Mouse (Mus musculus) G1E (cell line): ENCODE data around the gene Vamp8.

Source experiments
- CTCF ChIP-seq: IDR thresholded peaks from 2 replicates; pipeline ENCODE4 v1.5.1; 2012; ENCODE audit warnings: low read depth, low read length, inconsistent platforms, mixed read lengths
- GATA1 ChIP-seq: IDR thresholded peaks from 2 replicates; pipeline ENCODE4 v1.6.1; 2012; ENCODE audit warnings: borderline replicate concordance, low read length, inconsistent platforms, mixed read lengths
- GATA2 ChIP-seq: IDR thresholded peaks from 2 replicates; pipeline ENCODE4 v1.6.1; 2012; ENCODE audit warnings: low read depth, low read length, inconsistent platforms, borderline replicate concordance
- POLR2AphosphoS5 ChIP-seq: IDR thresholded peaks from 2 replicates; pipeline ENCODE4 v1.6.1; 2012; ENCODE audit warnings: low read depth, low read length, inconsistent platforms; ENCODE audit not compliant: insufficient replicate concordance

DNA sequence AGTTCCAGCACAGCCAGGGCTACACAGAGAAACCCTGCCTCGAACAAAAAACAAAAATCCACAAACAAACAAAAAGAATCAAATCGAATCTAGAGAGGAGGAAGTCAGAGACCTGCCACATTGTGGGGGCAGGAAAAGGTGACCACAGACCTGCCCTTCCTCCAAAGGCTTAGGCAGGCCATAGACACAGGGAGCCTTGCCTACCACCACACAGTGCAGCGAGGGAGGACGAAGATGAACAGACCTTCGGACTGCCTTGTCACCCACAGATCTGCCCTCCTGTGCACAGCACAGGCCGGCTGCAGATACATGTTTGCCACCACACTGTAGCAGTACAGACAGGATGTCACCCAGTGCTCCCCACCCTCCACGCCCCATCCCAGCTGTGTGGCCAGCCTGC, 20.0 kb upstream of the Vamp8 start:
- TF ChIP-seq CTCF (no peak), GATA1 (no peak), POLR2AphosphoS5 (no peak), GATA2 (no peak)
